17 mouse cellular contexts compared by ENCODE assay signal in the genomic region with DNA sequence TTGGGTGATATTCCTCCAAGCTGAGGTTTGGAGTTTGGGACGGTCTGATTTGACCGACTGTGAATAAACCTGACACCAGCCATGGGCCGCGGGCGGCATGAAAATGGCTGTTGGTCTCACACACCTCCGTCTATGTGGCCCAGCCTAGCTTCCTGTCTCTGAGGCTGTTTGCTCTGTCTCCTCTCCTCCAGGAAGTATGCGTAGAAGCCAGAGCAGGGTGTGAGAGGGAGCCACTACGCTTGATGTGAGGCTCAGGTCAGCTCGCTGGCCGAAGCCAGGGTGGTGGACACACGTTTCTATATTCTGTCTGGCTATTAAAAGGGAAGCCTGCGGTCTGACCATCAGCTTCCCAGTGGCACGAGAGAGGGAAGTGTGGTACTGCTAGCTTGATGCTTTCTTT.
A peak's percentile ranks its signal among the peaks of the same experiment; 100 is the strongest.
DNase-seq lines count a peak whose midpoint lies in the region; ATAC-seq lines count a peak whose summit lies in the region.
"Had no signal": no experiment of that assay in that cellular context is flagged by ENCODE, and none has a peak within 500 bp of the region (broad histone marks: within the 10 kb centered on the region; RNA-seq: fewer than 3 reads in every experiment).

No protein-coding gene starts in this region.

- no peak overlapping the region for H3K4me3 ChIP-seq in forebrain, embryonic 14.5 days (ENCODE audit: low read depth, low read length)
- no peak overlapping the region for H3K4me3 ChIP-seq in forebrain, embryonic 11.5 days (ENCODE audit: low read depth, low read length)
- peak overlapping the region; percentile 6 for H3K4me3 ChIP-seq in megakaryocyte, embryonic 14.5 days (replicated peaks)
- no peak overlapping the region for H3K4me3 ChIP-seq in midbrain, embryonic 13.5 days (replicated peaks)
- H3K4me3 ChIP-seq: embryonic facial prominence, embryonic 13.5 days; heart, embryonic 13.5 days; limb, embryonic 13.5 days; myocyte had no signal

- WGBS in forebrain, embryonic 14.5 days, result 88% methylated on average over 13 of the region's 13 CpGs
- WGBS in forebrain, embryonic 11.5 days, result 93% methylated on average over 13 of the region's 13 CpGs
- 88% methylated on average over 13 of the region's 13 CpGs for WGBS in midbrain, embryonic 13.5 days

- peaks cover 49% of the 10 kb centered on the region for H3K4me1 ChIP-seq in forebrain, embryonic 14.5 days (ENCODE audit: control insufficient read depth, insufficient read depth, low read length)
- H3K4me1 ChIP-seq in forebrain, embryonic 11.5 days (replicated peaks; ENCODE audit: control insufficient read depth, insufficient read depth, low read length), result peaks cover 9% of the 10 kb centered on the region
- H3K4me1 ChIP-seq in megakaryocyte, embryonic 14.5 days, result peaks cover 39% of the 10 kb centered on the region
- H3K4me1 ChIP-seq in midbrain, embryonic 13.5 days (replicated peaks), result peaks cover 71% of the 10 kb centered on the region

- no peak for ATAC-seq in forebrain, embryonic 14.5 days
- ATAC-seq in forebrain, embryonic 11.5 days (replicated peaks; ENCODE audit: low FRiP score), result no peak
- ATAC-seq in megakaryocyte, adult 5-6 weeks (ENCODE audit: poor library complexity, severe bottlenecking), result no peak
- no peak for ATAC-seq in midbrain, embryonic 13.5 days

- 0 out of 2 replicates have a peak overlapping the region, but pooled peaks have one; percentile 27 for H3K27ac ChIP-seq in forebrain, embryonic 14.5 days (ENCODE audit: low read depth, low read length)
- no peak overlapping the region for H3K27ac ChIP-seq in forebrain, embryonic 11.5 days (ENCODE audit: low read depth, low read length)
- peak overlapping the region; percentile 64 for H3K27ac ChIP-seq in midbrain, embryonic 13.5 days
- H3K27ac ChIP-seq: embryonic facial prominence, embryonic 13.5 days; heart, embryonic 13.5 days; limb, embryonic 13.5 days had no signal

- H3K27me3 ChIP-seq in forebrain, embryonic 14.5 days (replicated peaks; ENCODE audit: control insufficient read depth, insufficient read depth, low read length), result no peaks in the 10 kb centered on the region
- H3K27me3 ChIP-seq in forebrain, embryonic 11.5 days (ENCODE audit: control insufficient read depth, insufficient read depth, low read length), result no peaks in the 10 kb centered on the region
- peaks cover 57% of the 10 kb centered on the region for H3K27me3 ChIP-seq in megakaryocyte, embryonic 14.5 days (replicated peaks)
- H3K27me3 ChIP-seq in midbrain, embryonic 13.5 days, result 0 out of 2 replicates have a peak, but pooled peaks cover 6% of the 10 kb centered on the region
- H3K27me3 ChIP-seq: embryonic facial prominence, embryonic 13.5 days; heart, embryonic 13.5 days; limb, embryonic 13.5 days had no signal

- no peak for DNase-seq in forebrain, embryonic 14.5 days (ENCODE audit: low spot score)
- DNase-seq in forebrain, embryonic 11.5 days (ENCODE audit: low spot score), result no peak
- peak; percentile 48 for DNase-seq in thymus, postnatal 25 days
- DNase-seq in embryo, embryonic 10.5 days (ENCODE audit: low spot score), result no peak
- no peak for DNase-seq in cerebellum, adult 9-11 months
- DNase-seq: adrenal gland, postnatal 36 days; cerebellum, postnatal 10 days; kidney, postnatal 14 days; lung, embryonic 14.5 days; right cerebral cortex, postnatal 25 days had no signal

- H3K9me3 ChIP-seq in forebrain, embryonic 14.5 days (replicated peaks; ENCODE audit: control insufficient read depth, low read length), result no peaks in the 10 kb centered on the region
- H3K9me3 ChIP-seq in forebrain, embryonic 11.5 days (ENCODE audit: control insufficient read depth, low read length), result no peaks in the 10 kb centered on the region
- peaks cover 5% of the 10 kb centered on the region; the same call in 1 of the 2 replicates for H3K9me3 ChIP-seq in megakaryocyte, embryonic 14.5 days
- H3K9me3 ChIP-seq in midbrain, embryonic 13.5 days, result no peaks in the 10 kb centered on the region
- H3K9me3 ChIP-seq: embryonic facial prominence, embryonic 13.5 days; heart, embryonic 13.5 days; limb, embryonic 13.5 days had no signal

- no peak overlapping the region for H3K4me2 ChIP-seq in forebrain, embryonic 14.5 days (ENCODE audit: low read length)
- H3K4me2 ChIP-seq in forebrain, embryonic 11.5 days (ENCODE audit: low read depth, low read length, severe bottlenecking), result no peak overlapping the region
- no peak overlapping the region for H3K4me2 ChIP-seq in midbrain, embryonic 13.5 days (replicated peaks)
- H3K4me2 ChIP-seq: embryonic facial prominence, embryonic 13.5 days; heart, embryonic 13.5 days; lung, embryonic 14.5 days had no signal

- H3K9ac ChIP-seq in forebrain, embryonic 14.5 days (ENCODE audit: low read length), result no peak overlapping the region
- no peak overlapping the region for H3K9ac ChIP-seq in forebrain, embryonic 11.5 days (ENCODE audit: low read length)
- H3K9ac ChIP-seq in midbrain, embryonic 13.5 days (replicated peaks), result no peak overlapping the region; the same call in 1 of the 2 replicates
- H3K9ac ChIP-seq: embryonic facial prominence, embryonic 13.5 days; heart, embryonic 13.5 days; limb, embryonic 13.5 days; lung, embryonic 14.5 days had no signal

- 0 out of 2 replicates have a peak, but pooled peaks cover 2% of the 10 kb centered on the region for H3K36me3 ChIP-seq in forebrain, embryonic 14.5 days (ENCODE audit: control insufficient read depth, insufficient read depth, low read length)
- H3K36me3 ChIP-seq in forebrain, embryonic 11.5 days (ENCODE audit: control insufficient read depth, insufficient read depth, low read length), result no peaks in the 10 kb centered on the region
- no peaks in the 10 kb centered on the region for H3K36me3 ChIP-seq in megakaryocyte, embryonic 14.5 days (replicated peaks; ENCODE audit: low read length)
- H3K36me3 ChIP-seq in midbrain, embryonic 13.5 days, result no peaks in the 10 kb centered on the region
- H3K36me3 ChIP-seq: embryonic facial prominence, embryonic 13.5 days; heart, embryonic 13.5 days; limb, embryonic 13.5 days had no signal
